Mouse (Mus musculus) frontal cortex, postnatal 14 days (tissue): ENCODE measurements around the gene Setdb1.

ENCODE experiments used
- DNase-seq, 2 experiments: peaks; one replicate each; pipeline ENCODE4 v3.0.0; 2022; ENCODE audit warnings: low spot score in 2 of 2

Gene Setdb1

GRCm38 (mm10) chr3:95292899-95293298, 64.1 kb downstream of the Setdb1 start:
- DNase-seq, result no peak

- DNase-seq, result no peak
These were observed 66.0 kb downstream of the Setdb1 start for GRCm38 (mm10) chr3:95291041-95291440.

- DNase-seq, result no peak
These were observed 66.8 kb downstream of the Setdb1 start for GRCm38 (mm10) chr3:95290156-95290555.

- DNase-seq, result no peak
These were observed 67.6 kb downstream of the Setdb1 start for GRCm38 (mm10) chr3:95289419-95289818.

GRCm38 (mm10) chr3:95287541-95287940, 69.5 kb downstream of the Setdb1 start:
- DNase-seq, result no peak

- DNase-seq, result no peak
These were observed 70.5 kb downstream of the Setdb1 start for GRCm38 (mm10) chr3:95286510-95286909.

- no peak for DNase-seq
These were observed 71.0 kb downstream of the Setdb1 start for GRCm38 (mm10) chr3:95286011-95286410.

- DNase-seq, result no peak
These were observed 71.6 kb downstream of the Setdb1 start for GRCm38 (mm10) chr3:95285390-95285789.

- no peak for DNase-seq
These were observed 72.3 kb downstream of the Setdb1 start for GRCm38 (mm10) chr3:95284501-95285281.

GRCm38 (mm10) chr3:95284062-95284461, 72.9 kb downstream of the Setdb1 start:
- no peak for DNase-seq

GRCm38 (mm10) chr3:95283589-95283941, 73.4 kb downstream of the Setdb1 start:
- DNase-seq, result no peak

- DNase-seq, result peak; percentile 56 to 63
These were observed 74.0 kb downstream of the Setdb1 start for GRCm38 (mm10) chr3:95282865-95283588.

GRCm38 (mm10) chr3:95282381-95282864, 74.6 kb downstream of the Setdb1 start:
- no peak for DNase-seq

- DNase-seq, result peak; percentile 96 to 98
These were observed 75.5 kb downstream of the Setdb1 start, which contains the start of the genes Mindy1 and Prune1 for GRCm38 (mm10) chr3:95281216-95282126. Mindy1 (plus strand) TSS chr3:95281345. Prune1 (minus strand) TSS chr3:95282076.

GRCm38 (mm10) chr3:95280747-95281146, 76.3 kb downstream of the Setdb1 start:
- no peak for DNase-seq

GRCm38 (mm10) chr3:95277149-95277551, 79.9 kb downstream of the Setdb1 start:
- no peak for DNase-seq

GRCm38 (mm10) chr3:95276428-95276934, 80.5 kb downstream of the Setdb1 start:
- no peak for DNase-seq

- DNase-seq, result no peak
These were observed 81.8 kb downstream of the Setdb1 start for GRCm38 (mm10) chr3:95275161-95275560.

- DNase-seq, result no peak
These were observed 82.5 kb downstream of the Setdb1 start for GRCm38 (mm10) chr3:95274453-95274852.
